Mouse (Mus musculus) kidney, adult 11 months (tissue): Measurements from ENCODE around the gene Mpped2.

ENCODE experiments used
- DNase-seq: peaks from one replicate; pipeline ENCODE4 v3.0.0; 2022

Mpped2 gene

GRCm38 (mm10) chr2:106860856-106861679 lies 168.0 kb downstream of the Mpped2 start:
- no peak for DNase-seq

- no peak for DNase-seq
These were observed 170.1 kb downstream of the Mpped2 start for GRCm38 (mm10) chr2:106863050-106863653.

- no peak for DNase-seq
These were observed 172.2 kb downstream of the Mpped2 start for GRCm38 (mm10) chr2:106865148-106865786.

- DNase-seq: no peak
These were observed 173.2 kb downstream of the Mpped2 start for GRCm38 (mm10) chr2:106866303-106866702.

GRCm38 (mm10) chr2:106870886-106871285 lies 177.8 kb downstream of the Mpped2 start:
- no peak for DNase-seq

- no peak for DNase-seq
These were observed 180.1 kb downstream of the Mpped2 start for GRCm38 (mm10) chr2:106873166-106873565.

GRCm38 (mm10) chr2:106883390-106883789 lies 190.3 kb downstream of the Mpped2 start:
- DNase-seq: no peak

GRCm38 (mm10) chr2:106888174-106888573 lies 195.1 kb downstream of the Mpped2 start:
- DNase-seq: no peak

GRCm38 (mm10) chr2:106889297-106890000 lies 196.4 kb downstream of the Mpped2 start:
- peak; percentile 53 for DNase-seq

GRCm38 (mm10) chr2:106893376-106893775 lies 200.3 kb downstream of the Mpped2 start:
- DNase-seq: no peak

GRCm38 (mm10) chr2:106895326-106896023 lies 202.4 kb downstream of the Mpped2 start:
- DNase-seq: no peak

GRCm38 (mm10) chr2:106896024-106896384 lies 202.9 kb downstream of the Mpped2 start:
- DNase-seq: no peak

GRCm38 (mm10) chr2:106911951-106912480 lies 218.9 kb downstream of the Mpped2 start:
- DNase-seq: no peak
